Mouse (Mus musculus): ENCODE results near the gene Kpna6. TPM values are rescaled to one million over a fixed set of nuclear protein-coding genes. Genes with fewer than 3 reads are reported as not detected.

Kpna6 gene
- polyA plus RNA-seq, 1 experiment from 2014 or later, result 14.9 TPM

DNA sequence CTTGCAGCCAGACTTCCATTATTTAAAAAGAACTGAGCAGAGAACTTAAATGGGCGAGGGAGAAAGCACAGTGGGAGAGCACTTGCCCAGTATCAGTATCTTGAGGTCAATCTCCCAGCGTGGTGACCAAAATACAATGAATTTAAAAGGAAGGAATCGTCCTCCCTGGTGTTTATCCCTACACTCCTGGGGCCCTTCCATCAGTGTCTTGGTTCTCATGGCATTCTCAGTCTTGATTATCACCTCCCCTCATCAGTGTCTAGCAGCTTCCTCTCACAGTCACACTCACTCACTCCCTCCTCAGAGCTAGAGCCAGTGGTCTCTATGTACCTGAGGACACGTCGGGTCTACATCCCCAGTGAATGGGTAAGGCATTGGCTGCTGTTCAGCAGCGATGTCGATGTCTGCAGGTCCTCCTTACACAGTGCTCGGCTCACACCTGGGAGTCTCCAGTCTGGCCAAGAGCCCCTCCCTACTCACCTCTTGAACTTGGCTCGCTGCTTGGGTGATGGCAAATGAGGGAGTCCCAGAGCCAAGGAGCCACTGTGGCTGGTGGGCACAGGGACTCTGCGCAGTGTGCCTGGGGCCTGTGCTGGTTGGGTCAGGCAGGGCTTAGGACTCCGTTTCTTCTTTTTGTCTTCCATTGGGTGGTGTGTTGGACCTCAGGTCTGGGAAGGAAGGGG, 50.3 kb downstream of the Kpna6 start:
- no peak for ATAC-seq (ENCODE audit: insufficient read depth)
- WGBS, result 76% methylated on average over 11 of the region's 11 CpGs
- H3K4me3 ChIP-seq (ENCODE audit: low read depth, low read length), result peak overlapping the region; percentile 52; the same call in 1 of the 2 replicates
- H3K4me2 ChIP-seq, result peak overlapping the region; percentile 65
- no peaks in the 10 kb centered on the region for H3K27me3 ChIP-seq (ENCODE audit: insufficient read depth, low read length)
- H3K9ac ChIP-seq, result peak overlapping the region; percentile 68
- DNase-seq, result no peak
- H3K9me3 ChIP-seq (ENCODE audit: low read depth, low read length), result no peaks in the 10 kb centered on the region
- H3K36me3 ChIP-seq (ENCODE audit: insufficient read depth), result peaks cover 19% of the 10 kb centered on the region
- no peak for TF ChIP-seq CTCF (IDR thresholded peaks at IDR 0.05; ENCODE audit: low read depth)
- no peak overlapping the region for H3K27ac ChIP-seq (ENCODE audit: low read depth)
- peaks cover 18% of the 10 kb centered on the region; the same call in 1 of the 2 replicates for H3K4me1 ChIP-seq (ENCODE audit: insufficient read depth)

DNA sequence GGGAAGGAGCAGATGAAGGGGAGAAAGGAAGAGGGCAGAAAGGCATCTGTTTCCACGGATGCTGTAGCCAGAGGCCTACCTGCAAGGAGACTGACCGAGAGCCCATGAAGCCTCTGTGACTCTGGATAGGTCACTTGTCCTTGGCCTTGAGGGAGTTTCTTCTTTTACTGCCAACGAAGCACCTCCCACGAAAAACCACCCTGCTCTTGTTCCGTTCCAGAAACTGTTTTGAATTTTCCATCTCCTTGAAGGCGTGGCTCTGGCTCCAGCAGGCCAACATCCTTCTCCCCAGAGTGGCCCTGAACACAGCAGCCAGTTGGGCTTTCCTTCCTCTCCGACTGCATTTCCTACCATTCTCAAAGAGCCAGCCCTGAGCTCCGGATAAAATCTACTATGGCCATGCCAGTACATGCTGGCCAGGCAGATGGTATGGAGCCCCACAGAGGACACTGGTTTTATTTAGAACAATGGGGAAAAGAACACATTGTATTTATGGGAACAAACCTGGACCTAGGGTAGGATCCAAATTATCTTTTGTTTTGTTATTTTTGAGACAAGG, 51.2 kb downstream of the Kpna6 start:
- peak; percentile 21 for DNase-seq

DNA sequence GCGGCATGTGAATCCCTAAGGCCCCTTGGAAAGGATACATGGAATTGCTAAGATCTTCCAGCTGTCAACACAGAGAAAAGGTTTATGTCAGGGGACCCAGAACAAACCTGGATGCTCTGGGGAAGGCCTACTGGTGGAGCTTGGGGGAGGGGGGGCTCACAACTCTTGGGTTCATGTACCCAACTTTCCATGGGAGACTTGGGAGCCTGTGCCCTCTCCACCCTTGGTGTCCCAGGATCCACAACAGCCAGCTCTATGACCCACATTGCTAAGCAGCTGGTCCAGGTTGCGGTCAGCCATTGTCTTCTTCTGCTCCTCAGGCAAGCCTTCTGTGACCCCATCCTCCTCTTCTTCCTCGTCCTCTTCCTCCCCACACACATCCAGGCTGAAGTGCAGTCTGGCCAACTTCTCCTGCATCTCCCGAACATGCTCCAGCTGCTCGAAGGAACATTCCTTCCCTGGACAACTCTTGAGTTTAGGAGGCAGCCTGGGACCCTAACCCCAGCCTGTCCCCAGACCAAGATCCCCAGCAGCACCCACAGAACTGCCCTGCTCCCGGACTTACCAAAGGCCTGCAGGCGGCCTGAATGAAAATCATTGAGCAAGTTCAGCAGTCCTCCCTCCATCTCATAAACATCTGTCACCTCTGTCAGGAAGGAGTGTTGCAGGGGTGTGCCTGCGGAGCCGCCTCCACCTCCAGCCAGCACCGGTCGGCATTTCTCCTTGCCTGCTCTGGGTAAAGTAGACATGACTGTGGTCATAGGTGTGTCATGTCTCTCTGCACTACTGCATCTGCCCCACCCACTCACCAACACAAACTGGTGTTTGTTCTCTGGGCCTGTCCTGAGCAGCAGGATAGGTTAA, 51.9 kb downstream of the Kpna6 start:
- Histone ChIP-seq H3K4me2 (no peak overlapping the region), H3K9me3 (ENCODE audit: low read depth, low read length) (no peaks in the 10 kb centered on the region), H3K4me1 (ENCODE audit: insufficient read depth) (peaks cover 18% of the 10 kb centered on the region; the same call in 1 of the 2 replicates), H3K27me3 (ENCODE audit: insufficient read depth, low read length) (no peaks in the 10 kb centered on the region), H3K27ac (ENCODE audit: low read depth) (no peak overlapping the region), H3K36me3 (ENCODE audit: insufficient read depth) (peaks cover 18% of the 10 kb centered on the region), H3K9ac (no peak overlapping the region), H3K4me3 (ENCODE audit: low read depth, low read length) (no peak overlapping the region)
- TF ChIP-seq CTCF (IDR thresholded peaks at IDR 0.05; ENCODE audit: low read depth), result no peak
- 80% methylated on average over 11 of the region's 11 CpGs for WGBS
- DNase-seq (no peak), ATAC-seq (ENCODE audit: insufficient read depth) (no peak)

More for the DNA sequence above, 51.2 kb downstream of the Kpna6 start:
- WGBS, result 79% methylated on average over 8 of the region's 8 CpGs
- Histone ChIP-seq H3K36me3 (ENCODE audit: insufficient read depth) (peaks cover 19% of the 10 kb centered on the region), H3K9ac (no peak overlapping the region), H3K4me1 (ENCODE audit: insufficient read depth) (peaks cover 18% of the 10 kb centered on the region; the same call in 1 of the 2 replicates), H3K27me3 (ENCODE audit: insufficient read depth, low read length) (no peaks in the 10 kb centered on the region), H3K4me3 (ENCODE audit: low read depth, low read length) (no peak overlapping the region), H3K4me2 (no peak overlapping the region), H3K27ac (ENCODE audit: low read depth) (no peak overlapping the region), H3K9me3 (ENCODE audit: low read depth, low read length) (no peaks in the 10 kb centered on the region)
- ATAC-seq (ENCODE audit: insufficient read depth), result no peak
- no peak for TF ChIP-seq CTCF (IDR thresholded peaks at IDR 0.05; ENCODE audit: low read depth)

DNA sequence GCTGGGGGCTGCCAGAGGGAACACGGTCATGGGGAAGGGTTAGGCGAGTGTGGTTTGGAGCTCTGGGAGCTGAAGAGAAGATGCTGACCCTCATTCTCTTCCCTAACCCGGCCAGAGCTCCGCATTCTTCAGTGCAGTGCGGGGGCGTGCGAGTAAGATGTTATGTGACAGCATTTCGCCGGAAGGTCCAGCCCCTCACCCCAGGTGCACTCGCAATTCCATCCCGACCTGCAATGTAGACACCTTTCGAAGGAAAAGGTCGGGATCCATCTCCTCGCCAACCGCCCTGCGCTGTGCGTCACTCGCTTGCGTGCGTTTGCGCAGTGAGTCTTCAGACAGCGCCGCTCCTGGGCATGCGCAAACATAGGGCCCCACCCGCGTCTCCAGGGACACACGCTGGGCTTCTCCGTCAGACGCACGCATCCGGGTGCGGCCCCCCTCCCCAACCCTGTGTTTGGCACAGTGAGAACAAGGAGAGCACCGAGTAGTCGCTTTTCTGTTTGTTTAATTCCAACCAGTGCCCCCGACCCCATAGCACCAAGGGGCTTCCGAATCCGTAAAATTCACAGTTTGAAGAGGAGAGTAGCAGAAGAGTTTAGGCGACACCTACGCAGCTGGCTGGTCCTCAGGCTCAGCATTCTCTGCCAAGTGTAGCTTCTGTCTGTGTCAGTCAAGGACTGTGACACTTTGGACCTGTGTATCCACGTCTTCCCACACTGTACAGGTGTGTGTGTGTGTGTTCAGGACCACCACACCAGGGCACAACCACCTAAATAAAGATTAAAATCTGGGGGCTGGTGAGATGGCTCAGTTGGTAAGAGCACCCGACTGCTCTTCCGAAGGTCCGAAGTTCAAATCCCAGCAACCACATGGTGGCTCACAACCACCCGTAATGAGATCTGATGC, 53.5 kb downstream of the Kpna6 start, which contains the start of gene Iqcc:
Gene Iqcc, minus strand, starts transcription at position 314 of the 906 bp plus-strand sequence.
- no peaks in the 10 kb centered on the region for H3K9me3 ChIP-seq (ENCODE audit: low read depth, low read length)
- DNase-seq (peak; percentile 97), ATAC-seq (ENCODE audit: insufficient read depth) (peak; percentile 92)
- WGBS, result 3% methylated on average over 43 of the region's 44 CpGs
- peaks cover 12% of the 10 kb centered on the region; the same call in 1 of the 2 replicates for H3K4me1 ChIP-seq (ENCODE audit: insufficient read depth)
- peak within 1 kb of the TSS; percentile 82 for H3K9ac ChIP-seq
- peak within 1 kb of the TSS; percentile 87 for H3K4me2 ChIP-seq
- no peaks in the 10 kb centered on the region for H3K27me3 ChIP-seq (ENCODE audit: insufficient read depth, low read length)
- peak; percentile 53 for TF ChIP-seq CTCF (IDR thresholded peaks at IDR 0.05; ENCODE audit: low read depth)
- peaks cover 17% of the 10 kb centered on the region for H3K36me3 ChIP-seq (ENCODE audit: insufficient read depth)
- peak within 1 kb of the TSS; percentile 82 for H3K27ac ChIP-seq (ENCODE audit: low read depth)
- H3K4me3 ChIP-seq (ENCODE audit: low read depth, low read length), result peak within 1 kb of the TSS; percentile 74

DNA sequence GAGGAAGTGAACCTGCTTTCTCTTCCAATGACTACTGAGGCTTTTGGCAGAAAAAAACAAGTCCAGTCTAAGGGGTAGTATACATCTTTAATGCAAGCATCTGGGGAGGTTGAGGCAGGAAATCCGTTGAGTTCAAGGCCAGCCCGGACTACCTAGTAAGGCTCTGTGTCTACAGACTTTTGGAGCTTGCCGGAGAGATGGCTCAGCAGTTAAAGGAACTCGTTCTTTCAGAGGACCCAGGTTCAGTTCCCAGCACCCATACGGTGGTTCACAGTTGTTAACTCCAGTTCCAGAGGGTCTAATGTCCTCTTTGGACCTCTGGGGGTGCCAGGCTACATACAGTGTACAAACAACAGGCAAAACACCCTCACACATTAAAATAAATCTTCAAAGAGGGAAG, 54.5 kb downstream of the Kpna6 start:
- ATAC-seq (ENCODE audit: insufficient read depth), result no peak
- H3K4me2 ChIP-seq, result peak overlapping the region; percentile 87
- DNase-seq, result no peak
- H3K9me3 ChIP-seq (ENCODE audit: low read depth, low read length), result no peaks in the 10 kb centered on the region
- TF ChIP-seq CTCF (IDR thresholded peaks at IDR 0.05; ENCODE audit: low read depth), result no peak
- H3K9ac ChIP-seq, result peak overlapping the region; percentile 82
- no peaks in the 10 kb centered on the region for H3K27me3 ChIP-seq (ENCODE audit: insufficient read depth, low read length)
- H3K27ac ChIP-seq (ENCODE audit: low read depth), result 0 out of 2 replicates have a peak overlapping the region, but pooled peaks have one; percentile 82
- H3K4me3 ChIP-seq (ENCODE audit: low read depth, low read length), result peak overlapping the region; percentile 74
- peaks cover 17% of the 10 kb centered on the region for H3K36me3 ChIP-seq (ENCODE audit: insufficient read depth)
- WGBS, result 95% methylated on average over 5 of the region's 5 CpGs
- H3K4me1 ChIP-seq (ENCODE audit: insufficient read depth), result peaks cover 10% of the 10 kb centered on the region; the same call in 1 of the 2 replicates

DNA sequence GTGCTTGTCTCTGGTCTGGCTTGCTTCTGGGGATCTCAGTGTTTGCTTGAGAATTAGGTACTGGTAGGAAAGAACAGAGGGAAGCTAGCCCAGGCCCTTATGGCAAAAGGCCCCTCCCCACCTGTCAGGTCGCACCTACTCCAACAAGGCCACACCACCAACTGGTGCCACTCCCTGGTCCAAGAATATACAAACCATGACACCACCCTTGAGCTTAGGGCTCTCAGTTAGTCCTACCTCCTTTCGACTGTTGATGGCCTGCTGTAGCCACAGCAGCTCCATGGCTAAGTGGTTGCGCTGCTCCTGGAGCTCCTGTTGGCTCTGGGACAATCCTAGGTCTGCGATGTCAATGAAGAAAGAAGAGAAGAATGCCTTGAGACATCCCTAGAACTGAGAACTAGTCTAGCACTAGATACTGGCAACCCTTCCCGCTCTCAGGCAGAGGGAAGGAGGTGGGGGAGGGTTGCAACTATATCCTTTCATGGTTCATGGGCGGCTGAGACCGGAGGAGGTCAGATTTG, 55.4 kb downstream of the Kpna6 start:
- ATAC-seq (ENCODE audit: insufficient read depth), result no peak
- no peaks in the 10 kb centered on the region for H3K9me3 ChIP-seq (ENCODE audit: low read depth, low read length)
- no peak overlapping the region for H3K4me2 ChIP-seq
- H3K27ac ChIP-seq (ENCODE audit: low read depth), result no peak overlapping the region
- peaks cover 17% of the 10 kb centered on the region for H3K36me3 ChIP-seq (ENCODE audit: insufficient read depth)
- no peak overlapping the region for H3K4me3 ChIP-seq (ENCODE audit: low read depth, low read length)
- TF ChIP-seq CTCF (IDR thresholded peaks at IDR 0.05; ENCODE audit: low read depth), result no peak
- no peak overlapping the region for H3K9ac ChIP-seq
- H3K4me1 ChIP-seq (ENCODE audit: insufficient read depth), result 0 out of 2 replicates have a peak, but pooled peaks cover 5% of the 10 kb centered on the region
- no peaks in the 10 kb centered on the region for H3K27me3 ChIP-seq (ENCODE audit: insufficient read depth, low read length)
- no peak for DNase-seq
- 92% methylated on average over 7 of the region's 7 CpGs for WGBS

Data from lung, embryonic 14.5 days (tissue).